Mouse (Mus musculus) liver, embryonic 12.5 days (tissue): Measurements from ENCODE around the gene Tbc1d8. TPM values are rescaled to one million over a fixed set of nuclear protein-coding genes. Genes with fewer than 3 reads are reported as not detected.

Experiments used
- ATAC-seq: fragments of 200-750 bp; cut with Nextera tagmentation; 2 replicates; pipeline ENCODE4 v1.8.0; 2017; ENCODE audit warnings: moderate number of reproducible peaks, mild to moderate bottlenecking, moderate library complexity
- H3K27ac ChIP-seq: fragments of 300-500 bp; sonication (generic); 2 replicates; pipeline ENCODE4 v1.5.1; 2016; ENCODE audit warnings: mild to moderate bottlenecking
- H3K27me3 ChIP-seq: fragments of 300-500 bp; sonication (generic); replicated peaks from 2 replicates; pipeline ENCODE4 v1.6.1; 2016; ENCODE audit warnings: mild to moderate bottlenecking, moderate library complexity
- H3K36me3 ChIP-seq: fragments of 300-500 bp; sonication (generic); 2 replicates; pipeline ENCODE4 v1.6.1; 2016; ENCODE audit warnings: mild to moderate bottlenecking, moderate library complexity
- H3K4me1 ChIP-seq: fragments of 300-500 bp; sonication (generic); 2 replicates; pipeline ENCODE4 v1.6.1; 2016
- H3K4me2 ChIP-seq: fragments of 300-500 bp; sonication (generic); 2 replicates; pipeline ENCODE4 v1.6.1; 2016; ENCODE audit warnings: mild to moderate bottlenecking, moderate library complexity
- H3K4me3 ChIP-seq: fragments of 300-500 bp; sonication (generic); 2 replicates; pipeline ENCODE4 v1.5.1; 2016; ENCODE audit warnings: mild to moderate bottlenecking, moderate library complexity
- H3K9ac ChIP-seq: fragments of 300-500 bp; sonication (generic); 2 replicates; pipeline ENCODE4 v1.6.1; 2016; ENCODE audit warnings: mild to moderate bottlenecking, moderate library complexity
- H3K9me3 ChIP-seq: fragments of 300-500 bp; sonication (generic); replicated peaks from 2 replicates; pipeline ENCODE4 v1.6.1; 2016; ENCODE audit warnings: mild to moderate bottlenecking, moderate library complexity
- WGBS: fragments of 180-500 bp; shearing (Covaris S2); methylation state at CpG from one replicate; pipeline ENCODE4 v1.1.7; 2016; ENCODE audit not compliant: insufficient replicate concordance; 5-methylcytosine and 5-hydroxymethylcytosine counted together
- polyA plus RNA-seq: library from polyadenylated mRNA; unstranded; fragments of >200 nt; fragmentation: Nextera tagmentation; extraction: Ambion mirVana; gene quantifications from 2 replicates; pipeline ENCODE4 v1.2.1, GENCODE M21; 2016

Gene Tbc1d8
- polyA plus RNA-seq, 1 experiment from 2014 or later = 5.0 TPM

- Histone ChIP-seq H3K9me3 (no peaks in the 10 kb centered on the region), H3K27ac (no peak overlapping the region), H3K4me3 (no peak overlapping the region), H3K36me3 (no peaks in the 10 kb centered on the region), H3K27me3 (peaks cover 41% of the 10 kb centered on the region), H3K9ac (no peak overlapping the region), H3K4me2 (no peak overlapping the region), H3K4me1 (no peaks in the 10 kb centered on the region)
- ATAC-seq = no peak
- WGBS = 62% methylated on average over 5 of the region's 5 CpGs
Observed at GRCm38 (mm10) chr1:39343242-39343641, 135.3 kb downstream of the Tbc1d8 start.

DNA sequence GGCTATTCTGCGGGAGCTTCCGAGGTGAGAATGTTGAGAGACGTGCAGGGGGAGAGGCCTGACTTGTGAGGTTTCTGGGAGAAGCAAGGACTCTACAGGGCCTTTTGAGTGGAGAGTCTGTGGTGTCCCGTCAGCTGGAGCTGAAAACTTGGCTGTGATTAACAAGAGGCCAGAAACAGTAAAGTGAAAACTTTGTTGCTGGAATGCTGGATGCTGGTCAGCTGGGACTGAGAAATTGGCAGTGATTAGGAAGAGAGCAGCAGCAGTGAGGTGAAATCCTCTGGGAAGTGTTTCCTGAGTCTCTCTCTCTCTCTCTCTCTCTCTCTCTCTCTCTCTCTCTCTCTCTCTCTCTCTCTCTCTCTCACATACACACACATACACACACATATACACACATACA is 136.7 kb downstream of the Tbc1d8 start:
- WGBS = 63% methylated on average over 4 of the region's 4 CpGs
- no peak for ATAC-seq
- Histone ChIP-seq H3K27ac (no peak overlapping the region), H3K27me3 (peaks cover 39% of the 10 kb centered on the region), H3K9ac (no peak overlapping the region), H3K4me3 (no peak overlapping the region), H3K9me3 (no peaks in the 10 kb centered on the region), H3K4me1 (no peaks in the 10 kb centered on the region), H3K36me3 (no peaks in the 10 kb centered on the region), H3K4me2 (no peak overlapping the region)

DNA sequence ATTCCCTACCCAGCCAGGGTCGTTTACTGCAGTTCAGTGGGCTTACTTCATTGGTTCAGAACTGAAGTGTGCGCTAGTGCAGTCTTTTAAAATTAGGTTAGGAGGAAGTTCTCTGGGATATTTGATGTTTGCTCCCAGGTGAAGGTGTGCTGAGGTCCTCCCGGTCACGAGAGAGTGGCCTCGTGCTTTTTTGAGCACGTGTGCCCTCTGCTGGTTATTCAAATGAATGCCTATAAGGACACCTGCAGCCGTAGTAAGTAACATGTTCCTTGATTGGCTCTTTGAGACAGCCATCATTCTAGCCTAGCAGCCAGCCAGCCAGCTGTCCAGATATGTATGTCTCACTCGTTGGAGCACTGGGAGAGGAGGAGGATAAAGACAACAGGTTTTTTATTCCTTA is 137.9 kb downstream of the Tbc1d8 start:
- Histone ChIP-seq H3K4me1 (no peaks in the 10 kb centered on the region), H3K36me3 (no peaks in the 10 kb centered on the region), H3K27me3 (peaks cover 42% of the 10 kb centered on the region), H3K4me3 (no peak overlapping the region), H3K27ac (no peak overlapping the region), H3K9me3 (no peaks in the 10 kb centered on the region), H3K9ac (no peak overlapping the region), H3K4me2 (no peak overlapping the region)
- no peak for ATAC-seq
- 13% methylated on average over 8 of the region's 8 CpGs for WGBS

DNA sequence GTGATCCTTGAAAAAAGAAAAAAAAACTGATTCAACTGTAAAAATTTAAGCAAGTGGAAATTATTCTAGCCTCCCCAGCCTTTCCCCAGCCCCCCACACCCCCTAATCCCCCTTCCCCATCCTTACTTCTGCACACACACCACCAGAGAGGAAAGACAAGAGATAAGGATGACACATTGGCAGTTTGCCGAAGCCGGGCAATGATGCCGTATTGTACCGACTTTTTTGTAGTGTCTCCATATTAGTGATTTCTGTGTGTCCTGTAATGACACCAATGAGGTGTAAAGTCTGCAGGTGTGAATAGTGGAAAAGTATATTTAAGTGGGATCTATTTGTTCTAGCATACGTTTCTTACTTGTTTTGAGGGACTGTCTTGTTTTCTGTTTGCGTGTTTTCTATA is 138.4 kb downstream of the Tbc1d8 start:
- Histone ChIP-seq H3K27me3 (peaks cover 42% of the 10 kb centered on the region), H3K4me3 (no peak overlapping the region), H3K9me3 (no peaks in the 10 kb centered on the region), H3K4me2 (no peak overlapping the region), H3K4me1 (no peaks in the 10 kb centered on the region), H3K36me3 (no peaks in the 10 kb centered on the region), H3K27ac (no peak overlapping the region), H3K9ac (no peak overlapping the region)
- 33% methylated on average over 6 of the region's 6 CpGs for WGBS
- ATAC-seq = no peak

DNA sequence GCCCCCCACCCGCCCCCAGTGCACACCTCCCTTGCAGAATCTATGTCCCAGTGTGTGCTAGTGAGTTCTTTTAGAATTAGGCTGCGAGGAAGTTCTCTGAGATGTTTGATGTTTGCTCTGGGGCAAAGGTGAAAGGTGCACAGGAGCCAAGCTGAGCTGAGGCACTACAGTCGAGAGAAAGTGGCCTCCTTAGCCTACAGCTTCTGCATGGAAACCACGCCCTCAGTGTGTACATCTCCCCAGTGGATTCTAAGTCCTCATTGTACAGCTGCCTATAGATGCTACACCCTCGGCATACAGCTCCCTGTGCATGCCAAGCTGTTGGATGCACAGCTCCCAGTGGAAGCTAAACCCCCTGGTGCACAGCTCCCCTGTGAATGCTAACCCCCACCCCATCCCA is 139.1 kb downstream of the Tbc1d8 start:
- H3K27me3 ChIP-seq = peaks cover 41% of the 10 kb centered on the region
- H3K36me3 ChIP-seq = no peaks in the 10 kb centered on the region
- no peak overlapping the region for H3K9ac ChIP-seq
- no peak overlapping the region for H3K27ac ChIP-seq
- no peaks in the 10 kb centered on the region for H3K4me1 ChIP-seq
- WGBS = 42% methylated on average over 5 of the region's 5 CpGs
- no peak for ATAC-seq
- H3K9me3 ChIP-seq = no peaks in the 10 kb centered on the region
- H3K4me2 ChIP-seq = no peak overlapping the region
- H3K4me3 ChIP-seq = no peak overlapping the region

DNA sequence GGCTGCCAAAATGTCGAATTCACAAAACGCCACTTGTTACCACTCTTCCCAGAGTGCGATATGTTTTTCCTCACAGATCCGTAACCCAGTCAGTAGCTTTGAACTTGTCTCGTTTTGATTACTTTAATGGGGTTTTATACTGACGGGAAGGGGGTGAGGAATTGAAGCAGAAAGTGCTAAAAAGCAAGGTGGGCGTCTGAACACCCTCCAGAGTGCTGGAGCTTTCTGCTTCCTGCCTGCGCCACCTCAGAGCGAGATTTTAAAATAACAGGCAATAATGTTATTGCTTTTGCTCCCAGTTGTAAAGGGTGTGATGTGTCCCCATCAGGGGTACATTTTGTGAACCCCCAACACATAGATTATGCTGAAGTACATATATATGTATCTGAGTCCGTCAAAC is 139.7 kb downstream of the Tbc1d8 start:
- Histone ChIP-seq H3K9ac (no peak overlapping the region), H3K27ac (no peak overlapping the region), H3K27me3 (peaks cover 41% of the 10 kb centered on the region), H3K4me3 (no peak overlapping the region), H3K4me2 (no peak overlapping the region), H3K9me3 (no peaks in the 10 kb centered on the region), H3K36me3 (no peaks in the 10 kb centered on the region), H3K4me1 (no peaks in the 10 kb centered on the region)
- WGBS = 56% methylated on average over 10 of the region's 10 CpGs
- no peak for ATAC-seq

- Histone ChIP-seq H3K4me3 (no peak overlapping the region), H3K27me3 (peaks cover 40% of the 10 kb centered on the region), H3K9me3 (no peaks in the 10 kb centered on the region), H3K4me1 (no peaks in the 10 kb centered on the region), H3K27ac (no peak overlapping the region), H3K9ac (no peak overlapping the region), H3K4me2 (no peak overlapping the region), H3K36me3 (no peaks in the 10 kb centered on the region)
- ATAC-seq = no peak
- 70% methylated on average over 8 of the region's 8 CpGs for WGBS
Observed at GRCm38 (mm10) chr1:39336788-39337187, 141.8 kb downstream of the Tbc1d8 start.

DNA sequence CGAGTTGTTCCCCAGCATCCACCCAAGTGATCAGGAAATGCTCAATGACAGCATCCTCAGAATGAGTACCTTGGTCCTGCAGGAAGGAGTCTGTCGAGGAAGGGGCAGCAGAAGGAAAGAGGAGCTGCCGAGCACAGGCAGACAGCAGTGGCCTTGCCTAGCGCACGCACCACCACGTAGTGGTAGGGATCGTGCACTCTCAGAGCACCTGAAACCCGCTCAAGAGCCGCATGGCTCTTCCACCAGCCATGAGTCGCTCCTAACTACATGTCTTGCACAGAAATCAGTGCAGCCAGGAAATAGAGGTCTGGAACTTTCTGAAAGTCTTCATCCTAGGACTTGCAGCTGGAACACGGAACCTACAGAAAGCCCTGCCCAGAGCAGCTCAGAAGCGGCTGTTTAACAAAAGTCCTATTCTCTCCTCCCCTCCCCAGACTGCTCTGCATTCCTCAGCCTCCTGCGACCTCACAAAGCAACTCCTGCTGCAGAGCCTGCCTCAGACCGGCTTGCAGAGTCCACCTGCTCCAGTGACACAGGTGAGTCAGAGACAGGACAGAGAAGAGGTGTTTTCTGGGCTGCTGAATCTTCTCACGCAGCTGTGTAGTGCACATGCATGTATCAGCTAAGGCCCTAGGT is 142.9 kb downstream of the Tbc1d8 start:
- no peak for ATAC-seq
- H3K4me2 ChIP-seq = no peak overlapping the region
- WGBS = 43% methylated on average over 15 of the region's 15 CpGs
- no peak overlapping the region for H3K9ac ChIP-seq
- H3K9me3 ChIP-seq = no peaks in the 10 kb centered on the region
- peaks cover 34% of the 10 kb centered on the region for H3K27me3 ChIP-seq
- H3K36me3 ChIP-seq = no peaks in the 10 kb centered on the region
- no peaks in the 10 kb centered on the region for H3K4me1 ChIP-seq
- no peak overlapping the region for H3K27ac ChIP-seq
- no peak overlapping the region for H3K4me3 ChIP-seq

DNA sequence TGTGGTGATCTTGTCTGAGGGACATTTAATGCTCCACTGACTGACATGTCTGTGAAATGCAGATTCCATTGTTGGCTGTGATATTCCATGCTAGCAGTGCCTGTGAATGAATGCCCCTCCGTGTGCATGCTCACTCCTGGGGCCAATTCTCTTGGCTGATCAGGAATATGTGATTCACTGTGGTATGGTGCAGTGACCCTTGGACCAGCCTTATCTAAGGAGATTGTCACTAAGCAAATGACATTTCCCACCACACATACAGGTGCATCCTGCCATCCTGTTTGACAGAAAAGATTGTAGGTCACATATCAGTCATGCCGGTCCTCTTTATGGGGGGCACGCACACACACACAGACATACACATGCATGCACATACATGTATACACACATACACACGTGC is 146.1 kb downstream of the Tbc1d8 start:
- Histone ChIP-seq H3K4me1 (no peaks in the 10 kb centered on the region), H3K4me3 (no peak overlapping the region), H3K36me3 (no peaks in the 10 kb centered on the region), H3K9me3 (no peaks in the 10 kb centered on the region), H3K9ac (no peak overlapping the region), H3K27me3 (peaks cover 17% of the 10 kb centered on the region), H3K4me2 (no peak overlapping the region), H3K27ac (no peak overlapping the region)
- WGBS = 63% methylated on average over 4 of the region's 4 CpGs
- no peak for ATAC-seq

GRCm38 (mm10) chr1:39330857-39331594 is 147.5 kb downstream of the Tbc1d8 start:
- no peak overlapping the region for H3K27ac ChIP-seq
- H3K36me3 ChIP-seq = no peaks in the 10 kb centered on the region
- H3K9me3 ChIP-seq = no peaks in the 10 kb centered on the region
- 73% methylated on average over 7 of the region's 7 CpGs for WGBS
- ATAC-seq = no peak
- H3K4me2 ChIP-seq = no peak overlapping the region
- H3K4me3 ChIP-seq = no peak overlapping the region
- H3K9ac ChIP-seq = no peak overlapping the region
- no peaks in the 10 kb centered on the region for H3K4me1 ChIP-seq
- peaks cover 10% of the 10 kb centered on the region for H3K27me3 ChIP-seq

DNA sequence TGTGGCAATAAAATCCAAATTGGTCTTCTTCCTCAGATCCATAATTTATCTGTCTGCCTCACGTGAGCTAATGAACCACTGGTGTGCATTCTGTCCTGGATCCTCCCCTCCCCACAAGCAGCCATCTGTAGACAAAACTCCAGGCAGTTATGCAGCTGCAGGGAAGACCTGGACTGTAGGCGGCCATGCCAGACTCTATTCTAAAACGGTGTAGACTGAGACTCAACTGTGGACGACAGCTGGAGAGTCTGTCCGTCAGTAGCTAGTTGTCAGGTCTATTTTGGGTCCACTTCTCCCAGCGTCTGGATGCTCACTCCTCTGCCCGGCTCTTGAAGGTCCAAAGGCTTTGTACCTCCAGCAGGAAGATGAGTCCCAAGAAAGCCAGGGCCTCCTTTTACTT is 151.0 kb downstream of the Tbc1d8 start:
- no peak overlapping the region for H3K27ac ChIP-seq
- no peak overlapping the region for H3K4me3 ChIP-seq
- no peak overlapping the region for H3K4me2 ChIP-seq
- H3K4me1 ChIP-seq = no peaks in the 10 kb centered on the region
- no peak for ATAC-seq
- H3K9ac ChIP-seq = no peak overlapping the region
- no peaks in the 10 kb centered on the region for H3K36me3 ChIP-seq
- no peaks in the 10 kb centered on the region for H3K9me3 ChIP-seq
- 66% methylated on average over 7 of the region's 7 CpGs for WGBS
- no peaks in the 10 kb centered on the region for H3K27me3 ChIP-seq

DNA sequence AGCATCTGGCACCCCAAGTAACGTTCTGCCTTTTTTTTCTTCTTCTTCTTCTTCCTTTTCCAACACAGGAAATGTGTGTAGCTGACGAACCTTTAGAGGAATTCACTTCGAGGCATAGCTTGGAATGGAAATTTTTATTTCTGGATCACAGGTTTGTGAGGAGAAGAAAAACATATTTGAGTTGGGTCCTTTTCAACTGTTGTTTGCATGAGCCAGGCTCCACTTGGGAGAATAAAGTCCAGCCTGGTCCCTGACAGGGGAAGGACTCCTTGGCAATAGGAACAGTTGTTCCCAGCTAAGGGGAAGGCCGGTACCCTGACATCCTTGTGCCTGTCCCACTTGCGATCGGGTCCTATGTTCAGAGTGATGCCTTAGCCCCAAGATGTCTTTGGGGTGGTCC is 153.3 kb downstream of the Tbc1d8 start:
- WGBS = 69% methylated on average over 6 of the region's 6 CpGs
- Histone ChIP-seq H3K4me1 (no peaks in the 10 kb centered on the region), H3K27ac (no peak overlapping the region), H3K36me3 (no peaks in the 10 kb centered on the region), H3K4me3 (no peak overlapping the region), H3K27me3 (no peaks in the 10 kb centered on the region), H3K9ac (no peak overlapping the region), H3K9me3 (no peaks in the 10 kb centered on the region), H3K4me2 (no peak overlapping the region)
- no peak for ATAC-seq

DNA sequence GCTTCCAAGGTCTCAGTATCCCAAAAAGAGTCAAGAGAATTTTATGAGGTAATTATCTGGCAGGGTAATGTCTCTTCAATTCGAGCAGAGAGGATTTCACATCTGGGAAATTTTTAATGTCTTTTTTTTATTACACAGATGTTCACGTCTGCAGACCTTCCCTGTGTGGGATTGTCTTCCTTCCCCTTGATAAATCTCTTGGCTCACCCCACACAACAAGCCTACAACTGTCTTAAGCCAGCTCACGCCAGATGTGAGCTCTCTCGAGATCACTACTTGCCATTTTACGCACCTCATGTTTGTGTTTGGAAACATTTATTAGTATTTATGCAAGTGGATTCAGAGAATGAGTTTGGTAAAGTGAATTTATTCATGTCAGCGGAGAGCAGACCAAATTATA is 156.6 kb downstream of the Tbc1d8 start:
- Histone ChIP-seq H3K27me3 (no peaks in the 10 kb centered on the region), H3K4me2 (no peak overlapping the region), H3K9me3 (no peaks in the 10 kb centered on the region), H3K27ac (no peak overlapping the region), H3K4me3 (no peak overlapping the region), H3K36me3 (no peaks in the 10 kb centered on the region), H3K4me1 (no peaks in the 10 kb centered on the region), H3K9ac (no peak overlapping the region)
- 62% methylated on average over 6 of the region's 6 CpGs for WGBS
- no peak for ATAC-seq
